Mouse (Mus musculus): ENCODE data around the gene Ppil1.

GRCm38 (mm10) chr17:29293807-29294605, 30.0 kb upstream of the Ppil1 start:
- TF ChIP-seq EP300 (IDR thresholded peaks at IDR 0.05; ENCODE audit: insufficient read depth, low read depth, low read length) (no peak), CTCF (IDR thresholded peaks at IDR 0.05; ENCODE audit: low read depth, low read length) (no peak), POLR2A (IDR thresholded peaks at IDR 0.05; ENCODE audit: insufficient read depth, low read length) (no peak)
